9 mouse cellular contexts compared by ENCODE assay signal in genomic region chr6:138421931-138422531, GRCm38 (mm10).
DNase-seq lines count a peak whose midpoint lies in the region; ATAC-seq and TF ChIP-seq lines count a peak whose summit lies in the region.
"Had no signal": no experiment of that assay in that cellular context is flagged by ENCODE, and none has a peak within 500 bp of the region (broad histone marks: within the 10 kb centered on the region; RNA-seq: fewer than 3 reads in every experiment).

No protein-coding gene starts in this region.

- WGBS in heart, embryonic 16.5 days, result 2% methylated on average over 24 of the region's 24 CpGs
- 1% methylated on average over 24 of the region's 24 CpGs for WGBS in hindbrain, embryonic 12.5 days
- under 1% methylated on average over 24 of the region's 24 CpGs for WGBS in midbrain, embryonic 13.5 days

- H3K36me3 ChIP-seq in heart, embryonic 16.5 days (ENCODE audit: control insufficient read depth, insufficient read depth), result no peaks in the 10 kb centered on the region
- no peaks in the 10 kb centered on the region for H3K36me3 ChIP-seq in hindbrain, embryonic 12.5 days
- no peaks in the 10 kb centered on the region for H3K36me3 ChIP-seq in midbrain, embryonic 13.5 days
- H3K36me3 ChIP-seq: G1E had no signal

- H3K4me3 ChIP-seq in heart, embryonic 16.5 days (ENCODE audit: low read length), result peak overlapping the region; percentile 57
- peak overlapping the region; percentile 91 for H3K4me3 ChIP-seq in cortical plate, adult 2 months (ENCODE audit: insufficient read depth, low read length)
- peak overlapping the region; percentile 41 for H3K4me3 ChIP-seq in hindbrain, embryonic 12.5 days
- H3K4me3 ChIP-seq in midbrain, embryonic 13.5 days (replicated peaks), result peak overlapping the region; percentile 60

- peak overlapping the region; percentile 92 for H3K4me2 ChIP-seq in heart, embryonic 16.5 days (ENCODE audit: low read depth, low read length)
- peak overlapping the region; percentile 61 for H3K4me2 ChIP-seq in hindbrain, embryonic 12.5 days (replicated peaks)
- H3K4me2 ChIP-seq in midbrain, embryonic 13.5 days (replicated peaks), result peak overlapping the region; percentile 74

- intact Hi-C loops in heart, postnatal 36 days (cut with DNase I), result no loop called here

- DNase-seq in heart, postnatal 36 days, result no peak
- DNase-seq in ovary, postnatal 36 days (ENCODE audit: low spot score), result no peak
- no peak for DNase-seq in gastrocnemius, postnatal 25 days
- no peak for DNase-seq in kidney, adult 18-20 months

- TF ChIP-seq CTCF in cortical plate, adult 2 months (IDR thresholded peaks at IDR 0.05; ENCODE audit: extremely low read depth, insufficient read depth, low read length), result no peak

- no peaks in the 10 kb centered on the region for H3K9me3 ChIP-seq in heart, embryonic 16.5 days (replicated peaks; ENCODE audit: control insufficient read depth, low read length)
- no peaks in the 10 kb centered on the region for H3K9me3 ChIP-seq in hindbrain, embryonic 12.5 days (replicated peaks)
- no peaks in the 10 kb centered on the region for H3K9me3 ChIP-seq in midbrain, embryonic 13.5 days

- H3K4me1 ChIP-seq in heart, embryonic 16.5 days (ENCODE audit: control insufficient read depth, insufficient read depth, low read length), result peaks cover 16% of the 10 kb centered on the region
- no peaks in the 10 kb centered on the region for H3K4me1 ChIP-seq in cortical plate, adult 2 months (ENCODE audit: control insufficient read depth, insufficient read depth, low read length)
- H3K4me1 ChIP-seq in hindbrain, embryonic 12.5 days, result peaks cover 31% of the 10 kb centered on the region
- H3K4me1 ChIP-seq in midbrain, embryonic 13.5 days (replicated peaks), result peaks cover 71% of the 10 kb centered on the region

- peaks cover 4% of the 10 kb centered on the region; the same call in 1 of the 2 replicates for H3K27me3 ChIP-seq in heart, embryonic 16.5 days (ENCODE audit: control insufficient read depth, insufficient read depth, low read length)
- no peaks in the 10 kb centered on the region; the same call in 1 of the 2 replicates for H3K27me3 ChIP-seq in hindbrain, embryonic 12.5 days
- no peaks in the 10 kb centered on the region for H3K27me3 ChIP-seq in midbrain, embryonic 13.5 days

- 0 out of 2 replicates have a peak, but pooled peaks have one; percentile 9 for TF ChIP-seq POLR2A in cortical plate, adult 2 months (IDR thresholded peaks at IDR 0.05; ENCODE audit: extremely low read depth, insufficient read depth, low read length)

- no peak overlapping the region for H3K27ac ChIP-seq in heart, embryonic 16.5 days (ENCODE audit: low read length)
- peak overlapping the region; percentile 76 for H3K27ac ChIP-seq in cortical plate, adult 2 months (ENCODE audit: insufficient read depth, low read length)
- peak overlapping the region; percentile 85 for H3K27ac ChIP-seq in hindbrain, embryonic 12.5 days
- H3K27ac ChIP-seq in midbrain, embryonic 13.5 days, result peak overlapping the region; percentile 91

- H3K9ac ChIP-seq in heart, embryonic 16.5 days (ENCODE audit: low read length), result peak overlapping the region; percentile 69
- H3K9ac ChIP-seq in hindbrain, embryonic 12.5 days, result peak overlapping the region; percentile 58
- peak overlapping the region; percentile 78 for H3K9ac ChIP-seq in midbrain, embryonic 13.5 days (replicated peaks)

- no peak for ATAC-seq in heart, embryonic 16.5 days (replicated peaks; ENCODE audit: extremely low read depth, insufficient read depth, low FRiP score)
- peak; percentile 24; the same call in 1 of the 2 replicates for ATAC-seq in hindbrain, embryonic 12.5 days (ENCODE audit: low FRiP score)
- ATAC-seq in midbrain, embryonic 13.5 days, result peak; percentile 15; the same call in 1 of the 2 replicates

Comparison
In these comparisons a context has a peak if more than half of its experiments do, and no peak if none do; other contexts are left out.
1. H3K4me3 ChIP-seq: peak in every context shown above with its lines; median percentile 91 in cortical plate, adult 2 months; 60 in midbrain, embryonic 13.5 days; 57 in heart, embryonic 16.5 days; 41 in hindbrain, embryonic 12.5 days.